Mouse (Mus musculus) layer of hippocampus, postnatal 10 days (tissue): ENCODE results near the gene Tpsg1. TPM values are rescaled to one million over a fixed set of nuclear protein-coding genes. Genes with fewer than 3 reads are reported as not detected.

Experiments
- DNase-seq, 2 experiments: peaks; one replicate each; pipeline ENCODE4 v3.0.0; 2021; ENCODE audit warnings: low spot score in 2 of 2
- total RNA-seq, 2 experiments: library from RNA; stranded (reverse); gene quantifications; 2 replicates each; pipeline ENCODE4 v1.2.3; 2021

Gene Tpsg1
- total RNA-seq, 2 experiments from 2014 or later, result not detected

GRCm38 (mm10) chr17:25407352-25407751, 38.3 kb downstream of the Tpsg1 start:
- DNase-seq, result no peak

GRCm38 (mm10) chr17:25408302-25408999, 39.4 kb downstream of the Tpsg1 start:
- no peak for DNase-seq

GRCm38 (mm10) chr17:25409621-25410020, 40.5 kb downstream of the Tpsg1 start:
- no peak for DNase-seq

GRCm38 (mm10) chr17:25410180-25410579, 41.1 kb downstream of the Tpsg1 start:
- no peak for DNase-seq

- peak in 1 of 2 experiments; percentile 34 for DNase-seq
Measured at GRCm38 (mm10) chr17:25410786-25411185, 41.7 kb downstream of the Tpsg1 start.

- no peak for DNase-seq
Measured at GRCm38 (mm10) chr17:25411251-25411650, 42.2 kb downstream of the Tpsg1 start.

GRCm38 (mm10) chr17:25414209-25414608, 45.1 kb downstream of the Tpsg1 start:
- no peak for DNase-seq

- no peak for DNase-seq
Measured at GRCm38 (mm10) chr17:25414917-25415316, 45.8 kb downstream of the Tpsg1 start.

- DNase-seq, result no peak
Measured at GRCm38 (mm10) chr17:25415421-25415913, 46.4 kb downstream of the Tpsg1 start.

- DNase-seq, result no peak
Measured at GRCm38 (mm10) chr17:25416219-25416618, 47.1 kb downstream of the Tpsg1 start.

GRCm38 (mm10) chr17:25417990-25418389, 48.9 kb downstream of the Tpsg1 start:
- DNase-seq, result no peak

GRCm38 (mm10) chr17:25418926-25419325, 49.9 kb downstream of the Tpsg1 start:
- DNase-seq, result no peak

GRCm38 (mm10) chr17:25420998-25421397, 51.9 kb downstream of the Tpsg1 start:
- DNase-seq, result no peak

Other genes with a start within 250 kb of the Tpsg1 start
- gene Ptx4, start 248.5 kb upstream of the Tpsg1 start, total RNA-seq, result 1 to 10 TPM in 1 of 2 experiments, under 1 TPM in 1; 0.89 to 1.4 TPM
- gene Clcn7, start 235.9 kb upstream of the Tpsg1 start, total RNA-seq, result 10 to 100 TPM; 40.3 to 46.5 TPM
- gene Ccdc154, start 206.8 kb upstream of the Tpsg1 start, total RNA-seq, result under 1 TPM in 1 of 2 experiments, not detected in 1; 0.18 TPM
- not detected for gene Gm38655, start 193.8 kb upstream of the Tpsg1 start, total RNA-seq
- 10 to 100 TPM; 18.2 to 19.0 TPM for gene BC003965, start 184.7 kb upstream of the Tpsg1 start, total RNA-seq
- gene Unkl, start 180.9 kb upstream of the Tpsg1 start, total RNA-seq, result 10 to 100 TPM; 32.0 to 33.7 TPM
- 10 to 100 TPM; 59.1 to 62.9 TPM for gene Gnptg, start 129.1 kb upstream of the Tpsg1 start, total RNA-seq
- gene Tsr3, start 129.1 kb upstream of the Tpsg1 start, total RNA-seq, result 10 to 100 TPM; 31.0 to 35.6 TPM
- 10 to 100 TPM; 13.7 to 14.6 TPM for gene Baiap3, start 112.9 kb upstream of the Tpsg1 start, total RNA-seq
- gene Ube2i, start 94.7 kb upstream of the Tpsg1 start, total RNA-seq, result 100 to 1,000 TPM; 238 to 255 TPM
- gene Prss34, start 70.9 kb upstream of the Tpsg1 start, total RNA-seq, result not detected
- not detected for gene Prss28, start 60.6 kb upstream of the Tpsg1 start, total RNA-seq
- gene Prss29, start 50.6 kb upstream of the Tpsg1 start, total RNA-seq, result not detected
- not detected for gene Tpsab1, start 23.7 kb upstream of the Tpsg1 start, total RNA-seq
- gene Tpsb2, start 3.0 kb upstream of the Tpsg1 start, total RNA-seq, result 1 to 10 TPM in 1 of 2 experiments, under 1 TPM in 1; 0.42 to 1.0 TPM
- gene Cacna1h, start 64.5 kb downstream of the Tpsg1 start, total RNA-seq, result 100 to 1,000 TPM in 1 of 2 experiments, 10 to 100 TPM in 1; 91.4 to 104 TPM
- 1 to 10 TPM; 1.3 to 3.1 TPM for gene Tekt4, start 85.3 kb downstream of the Tpsg1 start, total RNA-seq
- gene Sstr5, start 128.0 kb downstream of the Tpsg1 start, total RNA-seq, result under 1 TPM; 0.18 to 0.38 TPM
- 10 to 100 TPM; 62.7 to 66.3 TPM for gene Sox8, start 201.4 kb downstream of the Tpsg1 start, total RNA-seq
- 10 to 100 TPM; 23.1 to 26.4 TPM for gene Lmf1, start 209.8 kb downstream of the Tpsg1 start, total RNA-seq